Mouse (Mus musculus): Measurements from ENCODE around the gene Nrxn2.
A peak's percentile ranks its signal among the peaks of the same experiment; 100 is the strongest.

Gene Nrxn2

DNA sequence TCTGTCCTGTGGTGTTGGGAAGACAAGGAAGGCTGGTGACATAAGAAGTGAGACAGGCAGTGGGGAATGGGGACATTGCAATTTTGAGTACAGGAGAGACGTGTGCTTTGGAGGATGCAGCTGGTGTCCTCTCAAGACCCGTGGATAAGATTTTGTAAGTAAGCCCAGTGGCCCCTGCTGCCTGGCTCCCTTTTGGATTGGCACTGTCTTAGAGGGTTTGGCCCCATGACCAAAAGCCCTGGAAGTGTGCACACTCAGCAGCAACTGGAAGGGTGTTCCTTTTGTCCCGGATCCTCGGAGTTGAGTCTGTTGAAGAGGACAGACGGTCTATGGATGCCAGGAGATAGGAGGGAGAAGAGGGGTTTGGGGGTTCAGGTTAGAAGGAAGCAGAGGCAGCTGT lies 127.0 kb downstream of the Nrxn2 start:
- no peak for DNase-seq

DNA sequence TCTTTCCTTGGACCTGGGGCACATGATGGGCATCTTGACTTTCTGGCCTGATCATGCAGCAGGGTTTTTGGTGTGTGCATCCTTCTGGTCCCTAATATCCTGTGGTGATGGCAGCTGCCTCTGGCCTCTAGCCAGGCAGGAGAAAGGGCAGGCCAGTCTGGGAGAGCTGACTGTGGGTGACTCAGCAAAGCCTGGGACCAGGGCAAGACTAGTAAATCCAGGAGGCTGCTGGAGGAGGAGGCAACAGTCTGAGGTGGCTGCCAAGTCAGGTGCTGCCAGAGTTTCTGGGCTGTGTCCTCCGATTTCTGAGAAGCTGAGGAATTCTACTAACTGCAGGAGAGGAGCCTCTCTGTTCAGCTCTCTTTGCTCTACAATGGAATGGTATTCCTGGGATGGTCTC lies 127.6 kb downstream of the Nrxn2 start:
- DNase-seq, result no peak

DNA sequence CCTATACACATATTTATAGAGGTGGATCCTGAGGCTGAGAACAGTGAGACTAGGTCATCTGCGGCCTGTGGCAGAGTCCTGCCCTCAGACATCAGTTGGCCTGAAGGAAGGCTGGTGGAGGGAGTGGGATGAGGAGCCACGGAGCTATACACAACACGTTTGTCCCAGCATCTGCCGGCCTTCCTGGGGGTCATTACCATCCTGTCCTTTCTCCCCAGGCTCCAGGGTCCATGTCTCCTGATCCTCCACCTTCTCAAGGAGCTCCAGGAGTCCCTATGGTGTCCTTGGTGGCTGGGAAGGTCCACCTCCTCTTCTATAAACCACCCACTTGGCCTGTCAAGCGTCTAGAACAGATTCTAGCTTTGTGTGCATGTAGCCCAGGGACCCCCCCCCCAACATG lies 129.3 kb downstream of the Nrxn2 start:
- DNase-seq, result no peak

DNA sequence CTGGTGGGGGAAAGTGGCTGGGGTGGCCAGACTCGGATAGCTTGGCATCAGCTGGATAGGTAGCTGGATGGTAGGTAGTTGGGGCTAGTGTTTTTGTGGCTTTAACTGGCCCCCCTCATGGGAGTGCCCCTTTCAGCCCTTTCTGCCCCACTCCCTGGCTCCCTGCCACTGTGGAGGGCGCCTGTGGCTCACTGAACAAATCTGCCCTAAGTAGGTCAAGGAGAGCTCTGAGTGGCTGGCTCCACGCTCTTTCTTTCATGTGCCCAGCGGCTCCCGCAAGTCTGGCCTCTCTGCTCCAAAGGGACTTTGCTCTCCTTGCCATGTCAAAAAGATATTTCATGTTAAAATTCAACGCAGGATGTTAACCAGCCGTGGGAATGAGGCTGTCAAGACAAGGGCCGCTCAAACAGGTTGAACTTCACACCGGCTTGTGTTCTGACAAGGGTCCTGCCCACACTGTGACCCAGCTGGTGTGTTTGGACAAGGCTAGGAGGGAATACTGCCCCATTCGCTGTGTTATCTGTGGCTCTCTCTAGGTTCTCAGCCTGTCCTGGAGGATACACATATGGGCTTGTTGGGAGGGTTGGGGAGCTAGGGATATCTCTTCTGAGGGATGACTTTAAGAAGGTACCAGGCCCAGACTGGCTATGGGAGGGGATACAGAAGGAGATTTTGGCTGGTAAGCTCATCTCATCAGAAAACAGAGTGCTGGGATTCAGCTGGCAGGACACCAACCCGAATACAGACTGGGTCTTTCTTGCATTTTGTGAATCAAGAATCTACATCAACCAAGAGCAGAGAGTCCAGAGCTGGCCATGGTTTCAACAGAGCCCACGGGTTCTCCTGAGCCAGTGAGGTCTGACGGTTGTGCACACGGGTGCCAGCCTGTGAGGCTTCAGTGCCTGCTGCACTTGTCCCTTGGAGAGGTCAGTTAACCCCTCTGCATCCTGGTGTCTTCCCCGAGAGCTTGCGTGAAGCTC lies 130.2 kb downstream of the Nrxn2 start:
- DNase-seq, result peak; percentile 50 to 73

DNA sequence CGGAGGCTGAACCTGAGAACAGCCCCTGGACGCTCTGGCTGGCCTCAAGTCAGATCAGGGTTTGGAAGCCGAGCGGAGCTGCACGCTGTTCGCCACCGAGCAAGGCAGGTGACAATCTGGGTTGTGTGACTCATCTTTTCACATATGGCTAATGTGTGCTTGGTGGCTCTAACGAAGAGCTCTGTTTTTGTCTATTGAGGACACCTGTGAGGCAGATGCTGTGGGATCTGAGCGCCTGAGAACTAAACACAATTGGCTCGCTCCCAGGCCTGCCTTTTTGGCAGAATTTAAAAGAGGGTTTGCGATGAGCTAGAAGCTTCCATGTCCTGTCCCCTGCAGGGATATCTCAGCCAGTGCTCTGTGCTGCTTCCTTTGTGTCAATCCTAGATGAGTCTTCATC lies 131.0 kb downstream of the Nrxn2 start:
- DNase-seq, result no peak

DNA sequence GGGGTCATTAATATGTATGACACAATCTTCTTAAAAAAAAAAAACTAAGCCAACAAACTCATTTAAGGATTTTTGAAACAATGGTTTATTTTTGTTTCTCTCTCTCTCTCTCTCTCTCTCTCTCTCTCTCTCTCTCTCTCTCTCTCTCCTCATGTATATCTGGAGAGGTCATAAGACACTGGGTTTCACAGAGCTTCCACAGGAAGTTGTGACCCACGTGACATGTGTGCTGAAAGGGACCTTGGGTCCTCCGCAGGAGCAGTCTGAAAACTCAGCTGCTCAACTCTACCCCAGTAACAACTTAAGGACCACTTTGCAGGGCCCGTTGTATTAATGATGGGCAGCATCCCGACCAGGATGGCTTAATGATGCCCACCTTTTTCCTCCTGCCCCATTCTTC lies 132.7 kb downstream of the Nrxn2 start:
- no peak for DNase-seq

DNA sequence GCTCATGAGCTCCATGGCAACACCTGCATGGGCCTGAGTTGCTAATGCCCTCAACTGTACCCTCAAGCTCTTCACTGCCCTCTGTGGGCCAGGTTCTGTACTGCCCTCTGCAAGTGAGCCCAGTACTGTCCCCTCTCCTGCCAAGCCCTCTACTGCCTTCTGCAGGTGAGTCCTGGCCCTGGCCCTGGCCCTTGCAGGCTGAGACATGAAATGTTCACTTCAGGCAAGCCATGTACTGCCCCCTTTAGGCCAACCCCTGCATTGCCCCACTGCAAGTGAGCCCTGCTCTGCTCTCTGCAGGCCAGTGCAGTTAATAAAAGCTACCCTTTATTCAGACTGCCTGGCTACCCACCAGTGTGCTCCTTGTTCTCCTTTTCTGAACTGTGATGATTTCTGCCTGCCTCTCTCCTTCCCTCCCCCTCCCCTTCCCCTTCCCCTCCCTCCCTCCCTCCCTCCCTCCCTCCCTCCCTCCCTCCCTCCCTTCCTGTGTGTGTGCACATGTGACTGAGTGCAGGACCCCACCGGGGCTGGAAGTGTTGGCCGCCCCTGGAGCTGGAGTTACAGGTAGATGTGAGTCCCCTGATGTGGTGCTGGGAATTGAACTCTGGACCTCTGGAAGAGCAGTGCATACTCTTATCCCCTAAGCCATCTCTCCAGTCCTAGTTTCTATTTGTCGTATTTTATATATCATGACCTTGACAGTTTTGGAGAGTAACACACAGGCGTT lies 133.9 kb downstream of the Nrxn2 start:
- DNase-seq, result peak; percentile 68 to 69

DNA sequence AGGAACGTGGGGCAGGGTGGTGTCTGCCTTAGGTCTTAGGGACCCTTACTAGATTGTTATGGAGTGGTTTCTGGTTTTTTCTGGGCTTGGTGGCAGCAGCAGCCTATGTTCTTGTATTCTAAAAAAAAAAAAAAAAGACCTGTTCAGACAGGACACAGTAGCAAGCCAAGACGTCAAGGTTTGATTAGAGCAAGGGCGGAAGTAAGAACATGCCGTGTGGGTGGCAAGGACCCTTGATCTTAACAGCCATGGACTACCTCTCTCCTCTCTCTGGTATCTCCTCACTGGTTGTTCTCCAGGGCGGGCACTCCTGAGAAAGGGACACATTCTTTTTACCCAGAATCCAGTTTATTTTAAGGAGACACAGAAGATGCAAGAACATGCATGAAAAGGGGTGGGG lies 134.6 kb downstream of the Nrxn2 start:
- DNase-seq, result no peak

DNA sequence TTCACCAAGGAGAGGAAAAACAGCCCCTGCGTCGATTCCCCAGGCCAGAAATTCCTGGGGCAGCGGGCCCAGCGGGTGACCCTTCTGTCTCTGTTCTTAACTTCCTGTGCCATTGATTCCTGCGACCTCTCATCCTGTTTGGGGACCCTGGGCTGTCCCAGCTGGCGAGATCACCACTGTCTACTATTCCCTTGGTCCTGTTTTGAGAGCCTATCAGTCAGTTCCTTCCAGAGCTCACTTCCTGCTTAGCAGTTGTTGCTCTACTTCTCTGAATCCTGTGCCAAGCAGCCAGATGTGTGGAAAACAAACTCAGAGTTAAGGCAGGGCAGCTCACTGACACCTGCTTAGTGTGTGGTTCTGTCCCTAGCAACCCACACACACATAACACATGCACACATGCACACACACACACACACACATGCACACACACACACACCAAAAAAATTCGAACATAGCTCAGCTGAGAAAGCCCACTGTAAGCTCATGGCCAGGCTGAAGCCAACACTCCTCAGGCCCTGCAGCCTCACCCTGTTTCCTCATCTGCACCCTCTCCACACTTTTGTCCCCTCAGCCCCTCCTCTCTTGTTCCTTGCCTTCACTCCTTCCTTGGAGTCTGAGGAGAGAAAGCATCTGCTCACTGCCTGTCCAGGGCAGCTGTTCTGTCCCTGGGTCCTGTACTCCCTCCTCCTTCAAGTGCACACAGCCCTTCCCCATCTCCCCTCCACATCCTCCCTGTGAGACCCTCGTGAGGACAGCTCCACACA lies 135.5 kb downstream of the Nrxn2 start:
- peak; percentile 12 to 70 for DNase-seq

DNA sequence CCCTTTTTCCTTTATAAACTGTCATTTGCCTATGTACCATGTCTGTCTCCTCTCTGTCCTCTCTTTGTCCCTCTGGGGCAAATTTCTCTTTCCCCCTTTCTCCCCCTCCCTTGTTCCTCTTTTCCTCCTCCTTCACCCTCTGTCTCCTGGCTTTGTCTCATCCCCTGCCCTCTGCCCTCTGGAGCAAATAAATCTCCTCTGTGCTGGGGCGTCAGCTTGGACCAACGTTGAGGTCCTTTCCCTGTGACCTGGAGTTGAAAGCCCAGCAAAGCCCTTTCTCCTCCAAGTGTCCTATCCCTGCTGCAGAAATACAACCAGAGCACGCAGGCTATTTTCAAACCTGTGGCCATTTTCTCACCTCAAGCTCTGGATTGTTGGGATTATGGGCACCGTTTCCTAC lies 141.0 kb downstream of the Nrxn2 start:
- DNase-seq, result no peak

DNA sequence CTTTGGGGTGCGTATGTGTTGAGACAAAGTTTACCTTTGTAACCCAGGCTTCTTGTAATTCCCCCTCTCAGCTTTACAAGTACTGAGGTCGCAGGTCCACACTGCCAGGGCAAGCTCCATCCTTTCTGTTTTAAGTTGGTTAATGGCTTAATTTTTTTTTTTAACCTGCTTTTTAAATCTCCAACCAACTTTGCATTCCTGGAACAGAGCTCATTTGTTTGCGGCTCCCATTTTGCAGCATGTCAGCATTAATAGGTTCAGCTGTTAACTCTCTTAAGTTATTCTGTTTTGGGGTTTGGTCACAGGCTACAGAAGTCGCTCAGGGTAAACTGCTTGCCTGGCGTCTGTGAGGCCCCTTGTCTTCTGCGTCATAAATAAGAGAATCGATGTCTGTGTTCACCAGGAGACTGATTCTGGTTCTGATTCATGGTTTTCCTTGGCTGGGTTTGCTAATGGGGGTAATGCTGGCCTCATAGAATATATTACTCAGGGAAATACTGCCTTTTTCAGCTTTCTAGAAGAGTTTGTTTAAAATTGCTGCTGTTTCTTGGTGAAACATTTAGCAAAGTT lies 141.8 kb downstream of the Nrxn2 start:
- no peak for DNase-seq

DNA sequence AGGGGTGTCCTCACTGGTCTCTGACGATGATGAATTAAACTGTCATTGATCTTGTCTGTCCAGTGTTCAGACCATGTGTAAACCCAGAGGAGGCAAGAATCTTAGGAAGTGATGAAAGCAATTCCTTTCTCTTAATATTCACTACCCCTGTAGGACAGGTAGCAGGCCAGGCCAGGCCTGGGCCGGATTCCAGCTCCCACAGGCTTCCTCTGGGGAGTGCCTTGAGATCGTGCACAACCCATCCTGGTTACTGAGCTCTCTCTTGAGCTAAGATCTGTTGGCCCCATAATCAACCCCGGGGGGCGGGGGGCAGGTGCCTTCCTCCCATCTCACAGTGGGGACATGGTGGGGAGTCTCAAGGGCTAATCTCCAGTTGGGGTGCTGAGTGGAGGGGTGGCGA lies 146.6 kb downstream of the Nrxn2 start:
- DNase-seq, result no peak

DNA sequence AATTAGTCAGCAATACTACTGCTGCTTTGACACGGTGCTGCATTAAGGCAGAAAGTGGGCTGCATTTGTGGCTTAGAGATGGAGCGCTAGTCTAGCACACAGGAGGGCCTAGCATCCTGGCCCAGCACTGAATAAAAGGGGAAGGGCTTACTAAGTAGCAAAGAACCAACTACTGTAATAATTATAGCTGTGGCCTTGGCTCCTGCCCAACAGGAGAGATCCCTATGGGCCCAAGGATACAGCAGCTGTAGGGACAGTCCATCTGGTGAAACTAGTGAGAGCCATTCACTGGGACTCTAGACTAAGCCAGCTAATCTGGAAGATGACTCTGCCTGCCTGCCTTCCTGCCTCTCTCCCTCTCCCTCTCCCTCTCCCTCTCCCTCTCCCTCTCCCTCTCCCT lies 147.9 kb downstream of the Nrxn2 start:
- no peak for DNase-seq

DNA sequence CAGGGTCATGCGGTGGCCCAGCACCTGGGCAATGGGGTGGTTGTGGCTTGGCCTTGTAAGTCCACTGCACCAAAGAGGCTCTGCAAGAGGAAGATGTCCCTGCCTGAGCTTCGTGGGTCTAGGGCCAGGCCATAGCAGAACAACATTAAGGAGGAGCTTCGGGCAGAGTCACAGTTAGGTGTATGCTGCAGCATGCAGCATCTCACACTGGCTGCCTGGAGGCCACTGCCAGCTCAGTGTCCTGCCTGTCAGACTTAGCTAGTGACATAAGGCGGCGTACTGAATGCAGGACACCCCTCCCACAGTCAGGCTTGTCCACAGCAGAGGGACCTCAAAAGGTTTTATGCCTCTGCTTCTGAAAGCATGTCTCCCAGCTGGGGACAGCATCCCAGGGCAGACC lies 150.5 kb downstream of the Nrxn2 start:
- DNase-seq, result no peak

DNA sequence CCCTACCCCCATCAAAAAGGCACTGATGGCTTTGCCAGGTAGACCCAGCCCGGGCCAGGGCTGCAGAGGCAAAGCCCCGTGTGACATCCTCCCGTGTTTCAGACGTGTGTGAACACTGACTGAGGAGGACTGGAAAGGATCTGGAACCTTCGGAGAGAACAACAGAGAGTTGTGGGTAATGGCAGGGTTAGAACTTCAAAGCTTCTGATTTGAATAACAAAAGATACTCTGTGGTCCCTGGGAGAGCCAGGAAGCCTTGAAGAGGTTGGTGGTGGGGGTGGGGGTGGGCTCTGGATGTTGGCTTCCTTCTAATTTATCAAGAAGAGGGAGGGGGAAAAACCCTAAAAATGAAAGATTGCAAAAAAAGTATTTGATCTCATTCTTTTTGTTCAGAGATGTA lies 151.0 kb downstream of the Nrxn2 start:
- no peak for DNase-seq

DNA sequence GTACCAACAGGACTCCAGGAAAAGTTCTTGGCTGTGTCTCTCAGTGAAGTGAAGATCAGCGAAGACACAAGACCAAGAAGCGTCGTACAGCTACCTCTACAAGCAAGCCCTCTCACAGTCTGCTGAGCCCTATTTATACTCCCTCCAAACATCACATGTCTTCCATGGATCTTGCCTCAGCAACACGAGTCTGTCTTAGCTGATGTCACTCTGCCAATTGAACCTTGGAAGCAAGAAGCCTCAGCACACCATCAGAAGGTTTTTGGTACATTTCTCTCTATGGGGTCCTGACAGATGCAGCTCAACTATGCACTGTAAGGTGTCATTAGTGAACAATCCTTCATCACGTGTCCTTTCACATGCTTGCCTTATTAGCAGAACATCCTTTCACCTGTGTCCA lies 152.9 kb downstream of the Nrxn2 start:
- DNase-seq, result no peak

DNA sequence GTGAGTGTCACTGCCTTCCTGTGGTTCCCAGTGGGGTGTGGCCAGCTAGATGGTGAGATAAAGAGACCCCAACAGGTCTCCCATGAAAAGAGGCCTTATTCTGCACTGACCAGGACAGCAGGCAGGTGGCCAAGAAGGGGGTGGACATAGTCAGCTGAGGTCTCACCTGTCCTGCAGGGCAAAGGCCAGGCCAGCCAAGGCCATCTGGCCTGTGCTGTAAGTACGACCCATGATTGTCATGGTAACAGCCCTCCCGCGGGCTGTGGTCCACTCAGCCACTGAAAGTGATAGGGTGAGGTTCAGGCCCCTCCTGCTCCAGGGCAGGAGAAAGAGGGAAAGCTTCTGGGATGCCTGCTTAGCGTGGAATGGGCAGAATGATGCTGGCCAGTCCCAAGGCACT lies 153.5 kb downstream of the Nrxn2 start:
- DNase-seq, result no peak
